Mouse (Mus musculus) stomach, postnatal 0 days (tissue): Measurements from ENCODE around the gene Timm17a.

Source experiments
- CTCF ChIP-seq: IDR thresholded peaks from 2 replicates; pipeline ENCODE4 v1.5.1; 2016; ENCODE audit warnings: antibody characterized with exemption, low read depth, mild to moderate bottlenecking, moderate library complexity
- EP300 ChIP-seq: optimal IDR thresholded peaks from 2 replicates; pipeline ENCODE3; 2016; ENCODE audit warnings: antibody characterized with exemption

GRCm38 (mm10) chr1:135282536-135283286, 30.9 kb downstream of the Timm17a start:
- TF ChIP-seq EP300, result no peak
- no peak for TF ChIP-seq CTCF
